Mouse (Mus musculus): ENCODE data around the gene Ecm1. TPM values are rescaled to one million over a fixed set of nuclear protein-coding genes. Genes with fewer than 3 reads are reported as not detected.

The Ecm1 gene
- polyA plus RNA-seq, 1 experiment from 2014 or later: 23.7 TPM

- H3K4me2 ChIP-seq: peak overlapping the region; percentile 68
- H3K27me3 ChIP-seq: no peaks in the 10 kb centered on the region
- peak overlapping the region; percentile 85 for H3K4me3 ChIP-seq
- peak overlapping the region; percentile 74 for H3K9ac ChIP-seq
- H3K27ac ChIP-seq: peak overlapping the region; percentile 68
- WGBS: under 1% methylated on average over 30 of the region's 30 CpGs
- ATAC-seq (ENCODE audit: insufficient number of reproducible peaks, low FRiP score, low TSS enrichment, low read depth): peak; percentile 96
- 0 out of 2 replicates have a peak, but pooled peaks cover 6% of the 10 kb centered on the region for H3K4me1 ChIP-seq
- H3K9me3 ChIP-seq: no peaks in the 10 kb centered on the region
- peaks cover 31% of the 10 kb centered on the region for H3K36me3 ChIP-seq
These were observed 15.2 kb upstream of the Ecm1 start for GRCm38 (mm10) chr3:95754345-95755206.

GRCm38 (mm10) chr3:95752935-95753334, 13.6 kb upstream of the Ecm1 start:
- no peak overlapping the region for H3K9ac ChIP-seq
- H3K4me1 ChIP-seq: 0 out of 2 replicates have a peak, but pooled peaks cover 6% of the 10 kb centered on the region
- H3K36me3 ChIP-seq: peaks cover 48% of the 10 kb centered on the region
- no peak overlapping the region for H3K4me3 ChIP-seq
- H3K4me2 ChIP-seq: no peak overlapping the region
- 66% methylated on average over 3 of the region's 3 CpGs for WGBS
- ATAC-seq (ENCODE audit: insufficient number of reproducible peaks, low FRiP score, low TSS enrichment, low read depth): no peak
- no peaks in the 10 kb centered on the region for H3K9me3 ChIP-seq
- no peaks in the 10 kb centered on the region for H3K27me3 ChIP-seq
- H3K27ac ChIP-seq: no peak overlapping the region

- Histone ChIP-seq H3K36me3 (peaks cover 76% of the 10 kb centered on the region), H3K4me2 (no peak overlapping the region), H3K4me1 (0 out of 2 replicates have a peak, but pooled peaks cover 6% of the 10 kb centered on the region), H3K4me3 (no peak overlapping the region), H3K9ac (no peak overlapping the region), H3K27me3 (no peaks in the 10 kb centered on the region), H3K27ac (peak overlapping the region; percentile 27; the same call in 1 of the 2 replicates), H3K9me3 (no peaks in the 10 kb centered on the region)
- ATAC-seq (ENCODE audit: insufficient number of reproducible peaks, low FRiP score, low TSS enrichment, low read depth): no peak
- WGBS: 64% methylated on average over 8 of the region's 8 CpGs
These were observed 1.0 kb upstream of the Ecm1 start for GRCm38 (mm10) chr3:95740406-95740805.

- WGBS: 84% methylated on average over 12 of the region's 12 CpGs
- Histone ChIP-seq H3K9me3 (no peaks in the 10 kb centered on the region), H3K4me1 (peaks cover 14% of the 10 kb centered on the region; the same call in 1 of the 2 replicates), H3K4me2 (no peak overlapping the region), H3K27me3 (no peaks in the 10 kb centered on the region), H3K4me3 (no peak overlapping the region), H3K27ac (no peak overlapping the region; the same call in 1 of the 2 replicates), H3K9ac (no peak overlapping the region), H3K36me3 (peaks cover 29% of the 10 kb centered on the region)
- ATAC-seq (ENCODE audit: insufficient number of reproducible peaks, low FRiP score, low TSS enrichment, low read depth): no peak
These were observed 4.2 kb downstream of the Ecm1 start for GRCm38 (mm10) chr3:95735071-95735670.

- 72% methylated on average over 13 of the region's 13 CpGs for WGBS
- Histone ChIP-seq H3K4me3 (no peak overlapping the region), H3K27me3 (no peaks in the 10 kb centered on the region), H3K4me2 (no peak overlapping the region), H3K4me1 (peaks cover 11% of the 10 kb centered on the region; the same call in 1 of the 2 replicates), H3K9me3 (no peaks in the 10 kb centered on the region), H3K27ac (0 out of 2 replicates have a peak overlapping the region, but pooled peaks have one; percentile 40), H3K9ac (no peak overlapping the region), H3K36me3 (peaks cover 22% of the 10 kb centered on the region)
- ATAC-seq (ENCODE audit: insufficient number of reproducible peaks, low FRiP score, low TSS enrichment, low read depth): no peak
These were observed 5.2 kb downstream of the Ecm1 start for GRCm38 (mm10) chr3:95734092-95734702.

- no peak overlapping the region for H3K9ac ChIP-seq
- no peak overlapping the region for H3K4me2 ChIP-seq
- no peak for ATAC-seq (ENCODE audit: insufficient number of reproducible peaks, low FRiP score, low TSS enrichment, low read depth)
- no peak overlapping the region for H3K27ac ChIP-seq
- H3K36me3 ChIP-seq: peaks cover 17% of the 10 kb centered on the region
- WGBS: 81% methylated on average over 11 of the region's 11 CpGs
- no peak overlapping the region for H3K4me3 ChIP-seq
- no peaks in the 10 kb centered on the region for H3K27me3 ChIP-seq
- peaks cover 10% of the 10 kb centered on the region; the same call in 1 of the 2 replicates for H3K4me1 ChIP-seq
- H3K9me3 ChIP-seq: no peaks in the 10 kb centered on the region
These were observed 6.4 kb downstream of the Ecm1 start for GRCm38 (mm10) chr3:95732744-95733521.

GRCm38 (mm10) chr3:95732297-95732696, 7.1 kb downstream of the Ecm1 start:
- Histone ChIP-seq H3K4me3 (no peak overlapping the region), H3K9ac (no peak overlapping the region), H3K4me2 (no peak overlapping the region), H3K27ac (no peak overlapping the region), H3K36me3 (peaks cover 15% of the 10 kb centered on the region), H3K9me3 (no peaks in the 10 kb centered on the region), H3K4me1 (peaks cover 10% of the 10 kb centered on the region; the same call in 1 of the 2 replicates), H3K27me3 (no peaks in the 10 kb centered on the region)
- no peak for ATAC-seq (ENCODE audit: insufficient number of reproducible peaks, low FRiP score, low TSS enrichment, low read depth)
- WGBS: 95% methylated on average over 9 of the region's 9 CpGs

- H3K9me3 ChIP-seq: no peaks in the 10 kb centered on the region
- no peak overlapping the region for H3K27ac ChIP-seq
- WGBS: 83% methylated on average over 4 of the region's 4 CpGs
- H3K4me1 ChIP-seq: peaks cover 10% of the 10 kb centered on the region; the same call in 1 of the 2 replicates
- no peak overlapping the region for H3K4me2 ChIP-seq
- H3K36me3 ChIP-seq: peaks cover 15% of the 10 kb centered on the region
- H3K27me3 ChIP-seq: no peaks in the 10 kb centered on the region
- no peak for ATAC-seq (ENCODE audit: insufficient number of reproducible peaks, low FRiP score, low TSS enrichment, low read depth)
- H3K4me3 ChIP-seq: no peak overlapping the region
- H3K9ac ChIP-seq: no peak overlapping the region
These were observed 7.6 kb downstream of the Ecm1 start for GRCm38 (mm10) chr3:95731802-95732201.

GRCm38 (mm10) chr3:95730431-95730830, 8.9 kb downstream of the Ecm1 start:
- peaks cover 3% of the 10 kb centered on the region; the same call in 1 of the 2 replicates for H3K36me3 ChIP-seq
- WGBS: 73% methylated on average over 7 of the region's 7 CpGs
- H3K4me2 ChIP-seq: no peak overlapping the region
- no peaks in the 10 kb centered on the region for H3K27me3 ChIP-seq
- no peak for ATAC-seq (ENCODE audit: insufficient number of reproducible peaks, low FRiP score, low TSS enrichment, low read depth)
- no peak overlapping the region for H3K27ac ChIP-seq
- H3K4me1 ChIP-seq: peaks cover 8% of the 10 kb centered on the region; the same call in 1 of the 2 replicates
- H3K4me3 ChIP-seq: no peak overlapping the region
- no peak overlapping the region for H3K9ac ChIP-seq
- H3K9me3 ChIP-seq: no peaks in the 10 kb centered on the region

GRCm38 (mm10) chr3:95728906-95729305, 10.5 kb downstream of the Ecm1 start:
- no peak for ATAC-seq (ENCODE audit: insufficient number of reproducible peaks, low FRiP score, low TSS enrichment, low read depth)
- Histone ChIP-seq H3K36me3 (no peaks in the 10 kb centered on the region; the same call in 1 of the 2 replicates), H3K9ac (no peak overlapping the region), H3K9me3 (no peaks in the 10 kb centered on the region), H3K4me1 (peaks cover 2% of the 10 kb centered on the region; the same call in 1 of the 2 replicates), H3K27me3 (no peaks in the 10 kb centered on the region), H3K27ac (no peak overlapping the region), H3K4me2 (no peak overlapping the region), H3K4me3 (no peak overlapping the region)
- 85% methylated on average over 2 of the region's 2 CpGs for WGBS

GRCm38 (mm10) chr3:95726696-95727358, 12.5 kb downstream of the Ecm1 start:
- 56% methylated on average over 7 of the region's 7 CpGs for WGBS
- H3K27me3 ChIP-seq: no peaks in the 10 kb centered on the region
- H3K9ac ChIP-seq: no peak overlapping the region
- ATAC-seq (ENCODE audit: insufficient number of reproducible peaks, low FRiP score, low TSS enrichment, low read depth): no peak
- no peaks in the 10 kb centered on the region for H3K4me1 ChIP-seq
- no peaks in the 10 kb centered on the region for H3K36me3 ChIP-seq
- no peak overlapping the region for H3K4me3 ChIP-seq
- H3K4me2 ChIP-seq: no peak overlapping the region
- no peaks in the 10 kb centered on the region for H3K9me3 ChIP-seq
- H3K27ac ChIP-seq: no peak overlapping the region
